Mouse (Mus musculus): ENCODE data around the gene Wasf1. TPM values are rescaled to one million over a fixed set of nuclear protein-coding genes. Genes with fewer than 3 reads are reported as not detected.

The Wasf1 gene
- polyA plus RNA-seq, 1 experiment from 2014 or later = 27.7 TPM

DNA sequence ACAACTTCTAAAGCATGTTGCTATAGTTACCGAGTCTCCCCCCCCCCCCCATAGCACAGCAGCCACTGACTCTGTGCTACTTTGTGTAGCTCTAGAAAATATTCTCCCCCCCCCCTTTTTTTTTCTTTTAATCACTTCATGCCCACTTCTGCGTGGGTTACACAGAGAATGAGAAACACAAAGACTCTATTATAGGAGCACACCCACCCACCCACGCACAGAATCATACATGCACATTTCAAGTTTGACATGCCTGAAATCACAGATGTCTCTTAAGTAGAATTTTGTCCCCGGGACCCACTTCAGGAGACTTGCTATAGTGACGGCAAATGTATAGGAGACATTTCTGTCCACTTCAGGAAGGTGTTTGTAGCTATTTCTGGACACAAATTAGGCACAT is 88.0 kb downstream of the Wasf1 start:
- ATAC-seq (ENCODE audit: low FRiP score, low TSS enrichment) = no peak
- no peak overlapping the region for H3K4me2 ChIP-seq (replicated peaks; ENCODE audit: low read depth, low read length)
- 77% methylated on average over 5 of the region's 5 CpGs for WGBS
- no peak overlapping the region for H3K27ac ChIP-seq (ENCODE audit: low read depth, low read length)
- no peaks in the 10 kb centered on the region for H3K4me1 ChIP-seq (ENCODE audit: control insufficient read depth, insufficient read depth, low read length)
- no peaks in the 10 kb centered on the region for H3K36me3 ChIP-seq (ENCODE audit: control insufficient read depth, insufficient read depth, low read length)
- H3K9me3 ChIP-seq (ENCODE audit: control insufficient read depth, low read length) = no peaks in the 10 kb centered on the region
- no peak overlapping the region for H3K4me3 ChIP-seq (ENCODE audit: low read length)
- no peaks in the 10 kb centered on the region for H3K27me3 ChIP-seq (ENCODE audit: control insufficient read depth, insufficient read depth, low read length)
- no peak overlapping the region for H3K9ac ChIP-seq (ENCODE audit: low read depth, low read length)

DNA sequence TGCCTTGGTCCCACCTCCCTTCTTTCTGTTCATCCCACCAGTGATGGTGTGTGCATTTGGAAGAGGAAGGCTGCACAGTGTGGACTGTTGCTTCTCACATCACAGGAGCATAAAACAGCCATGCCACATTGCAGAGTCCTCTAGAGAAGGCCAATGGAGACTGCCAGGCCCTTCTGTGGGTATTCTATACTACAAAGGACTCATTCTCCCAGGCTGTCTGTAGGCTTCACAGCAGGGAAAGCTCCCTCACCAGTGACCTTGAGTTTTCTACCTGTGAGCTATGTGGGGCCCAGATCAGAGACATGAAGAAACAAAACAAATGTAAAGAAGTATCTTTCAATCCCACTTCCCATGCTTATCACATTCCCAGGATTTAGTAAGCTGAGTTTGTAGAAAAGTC is 100.5 kb downstream of the Wasf1 start:
- ATAC-seq (ENCODE audit: low FRiP score, low TSS enrichment) = no peak
- no peaks in the 10 kb centered on the region for H3K9me3 ChIP-seq (ENCODE audit: control insufficient read depth, low read length)
- no peaks in the 10 kb centered on the region for H3K4me1 ChIP-seq (ENCODE audit: control insufficient read depth, insufficient read depth, low read length)

GRCm38 (mm10) chr10:40984600-40984999 is 101.3 kb downstream of the Wasf1 start:
- H3K27ac ChIP-seq (ENCODE audit: low read depth, low read length) = no peak overlapping the region
- WGBS = 81% methylated on average over 3 of the region's 3 CpGs
- H3K4me2 ChIP-seq (replicated peaks; ENCODE audit: low read depth, low read length) = no peak overlapping the region
- no peaks in the 10 kb centered on the region for H3K27me3 ChIP-seq (ENCODE audit: control insufficient read depth, insufficient read depth, low read length)
- H3K9me3 ChIP-seq (ENCODE audit: control insufficient read depth, low read length) = no peaks in the 10 kb centered on the region
- H3K9ac ChIP-seq (ENCODE audit: low read depth, low read length) = no peak overlapping the region
- no peaks in the 10 kb centered on the region for H3K36me3 ChIP-seq (ENCODE audit: control insufficient read depth, insufficient read depth, low read length)
- H3K4me1 ChIP-seq (ENCODE audit: control insufficient read depth, insufficient read depth, low read length) = no peaks in the 10 kb centered on the region
- no peak for ATAC-seq (ENCODE audit: low FRiP score, low TSS enrichment)
- no peak overlapping the region for H3K4me3 ChIP-seq (ENCODE audit: low read length)

More for the DNA sequence above, 100.5 kb downstream of the Wasf1 start:
- Histone ChIP-seq H3K4me3 (ENCODE audit: low read length) (no peak overlapping the region), H3K36me3 (ENCODE audit: control insufficient read depth, insufficient read depth, low read length) (no peaks in the 10 kb centered on the region), H3K27ac (ENCODE audit: low read depth, low read length) (no peak overlapping the region), H3K4me2 (replicated peaks; ENCODE audit: low read depth, low read length) (no peak overlapping the region), H3K27me3 (ENCODE audit: control insufficient read depth, insufficient read depth, low read length) (no peaks in the 10 kb centered on the region), H3K9ac (ENCODE audit: low read depth, low read length) (no peak overlapping the region)

DNA sequence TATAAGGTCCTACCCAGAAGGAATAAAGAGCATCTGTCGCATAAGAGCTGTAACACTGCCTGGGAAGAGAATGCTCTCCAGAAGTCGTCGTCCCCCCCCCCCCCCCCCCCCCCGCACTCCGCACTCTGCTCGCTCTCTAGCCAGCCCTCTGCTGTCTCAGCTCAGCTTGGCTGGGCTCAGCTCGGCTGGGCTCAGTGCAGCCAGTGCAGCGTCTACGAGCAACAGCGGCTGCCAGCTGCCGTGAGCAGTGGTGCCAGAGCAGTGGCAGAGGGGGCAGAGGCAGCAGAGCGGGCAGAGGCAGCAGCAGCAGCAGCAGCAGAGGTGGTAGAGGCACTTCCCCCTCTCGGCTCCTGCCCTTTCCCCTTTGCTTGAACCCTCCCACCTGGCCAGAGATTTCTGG is 102.1 kb downstream of the Wasf1 start:
- H3K9me3 ChIP-seq (ENCODE audit: control insufficient read depth, low read length) = no peaks in the 10 kb centered on the region

More for the DNA sequence above, 102.1 kb downstream of the Wasf1 start:
- no peaks in the 10 kb centered on the region for H3K4me1 ChIP-seq (ENCODE audit: control insufficient read depth, insufficient read depth, low read length)
- H3K36me3 ChIP-seq (ENCODE audit: control insufficient read depth, insufficient read depth, low read length) = no peaks in the 10 kb centered on the region
- no peak overlapping the region for H3K4me2 ChIP-seq (replicated peaks; ENCODE audit: low read depth, low read length)
- ATAC-seq (ENCODE audit: low FRiP score, low TSS enrichment) = 0 out of 2 replicates have a peak, but pooled peaks have one; percentile 43
- no peak overlapping the region for H3K27ac ChIP-seq (ENCODE audit: low read depth, low read length)
- H3K27me3 ChIP-seq (ENCODE audit: control insufficient read depth, insufficient read depth, low read length) = no peaks in the 10 kb centered on the region
- 26% methylated on average over 10 of the region's 13 CpGs for WGBS
- H3K9ac ChIP-seq (ENCODE audit: low read depth, low read length) = no peak overlapping the region
- no peak overlapping the region for H3K4me3 ChIP-seq (ENCODE audit: low read length)

Other genes with a start within 250 kb of the Wasf1 start
- 2.7 and 2.8 TPM in 2 replicates for gene Mettl24, start 200.2 kb upstream of the Wasf1 start, polyA plus RNA-seq (2014; fragmentation: Nextera tagmentation; extraction: Ambion mirVana)
- gene Cdc40, start 164 bp upstream of the Wasf1 start, polyA plus RNA-seq (2014; fragmentation: Nextera tagmentation; extraction: Ambion mirVana) = 34.6 and 42.1 TPM in 2 replicates
- not detected in 2 replicates for gene Gpr6, start 188.8 kb downstream of the Wasf1 start, polyA plus RNA-seq (2014; fragmentation: Nextera tagmentation; extraction: Ambion mirVana)

All from kidney, embryonic 14.5 days (tissue).